Mouse (Mus musculus): ENCODE data around the gene Lgals12.

Lgals12 gene

DNA sequence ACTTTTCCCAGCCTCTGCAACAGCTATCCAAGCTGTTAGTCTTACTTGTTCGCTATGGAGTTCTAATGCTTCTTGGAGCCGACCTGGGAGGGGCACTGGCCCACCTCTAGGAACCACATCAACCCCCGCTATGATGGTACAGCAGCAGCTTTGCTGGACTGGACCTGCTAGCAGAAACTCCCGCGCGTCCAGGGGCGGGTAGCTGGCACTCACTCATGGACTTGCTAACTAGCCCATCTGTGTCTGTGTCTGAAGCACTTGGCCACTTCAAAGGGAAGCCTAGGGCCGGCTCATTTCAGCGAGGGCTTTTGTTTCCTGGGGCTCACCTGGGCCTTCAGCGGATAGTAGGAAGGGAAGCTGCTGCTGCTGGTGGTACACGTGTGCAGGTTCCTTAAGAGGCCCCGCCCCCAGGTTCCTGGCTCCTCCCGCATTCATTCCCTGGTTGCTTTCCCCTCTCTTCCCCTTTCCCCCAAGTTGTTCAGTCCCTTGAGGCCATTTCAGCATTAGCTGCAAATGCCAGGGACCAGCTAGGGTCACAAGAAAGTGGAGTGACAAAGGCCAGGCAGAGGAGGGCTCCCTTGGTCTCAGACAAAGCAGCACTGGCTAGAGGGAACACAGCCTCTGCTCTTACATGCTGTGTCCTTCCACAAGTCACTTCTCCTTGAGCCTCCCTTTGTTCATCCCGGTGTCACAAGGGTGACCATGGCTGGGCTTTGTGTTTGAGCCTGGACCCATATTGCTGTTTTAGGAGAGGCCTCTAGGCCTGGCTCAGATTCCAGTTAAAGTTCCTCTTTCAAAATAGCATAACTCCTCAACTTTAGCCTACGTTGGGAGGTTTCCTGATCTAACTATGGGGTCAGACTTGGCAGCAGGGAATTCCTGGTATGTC lies at the start of gene Lgals12:
Gene Lgals12, minus strand, starts transcription at position 393 of the 889 bp plus-strand sequence.
- peak; percentile 88 for DNase-seq

DNA sequence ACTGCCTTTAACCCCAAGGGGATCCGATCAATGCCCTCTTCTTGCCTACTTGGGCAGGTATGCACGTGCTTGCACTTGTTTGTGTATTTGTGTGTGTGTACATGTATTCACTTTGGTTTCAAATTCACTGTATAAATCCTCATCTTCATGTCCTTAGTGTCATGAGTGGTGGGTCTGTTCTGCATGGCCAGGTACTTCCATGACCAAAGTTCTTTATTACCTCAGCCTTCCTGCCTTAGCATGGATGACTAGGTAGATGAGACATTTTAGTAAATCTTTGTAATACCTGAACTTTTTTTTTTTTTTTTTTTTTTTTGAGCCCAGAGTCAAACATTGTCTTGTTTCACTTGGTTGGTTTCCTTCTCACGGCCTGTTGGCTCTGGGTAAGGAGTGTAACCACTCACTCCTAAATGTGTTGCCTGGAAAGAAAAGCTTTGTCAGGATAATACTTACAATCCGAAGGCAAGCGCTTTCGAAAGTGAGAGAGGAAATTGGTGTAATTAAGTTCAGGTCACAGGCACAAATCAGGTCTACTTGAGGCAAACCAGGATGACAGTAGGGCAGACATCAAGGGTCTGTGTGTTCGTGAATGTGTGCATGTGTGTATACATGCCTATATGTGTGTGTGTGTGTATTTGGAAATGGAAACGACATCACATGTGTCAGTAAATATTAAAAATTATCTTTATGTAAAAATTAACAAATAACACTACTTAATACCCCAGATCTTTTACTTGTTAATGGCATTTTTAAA lies 42.1 kb upstream of the Lgals12 start:
- DNase-seq, result no peak

DNA sequence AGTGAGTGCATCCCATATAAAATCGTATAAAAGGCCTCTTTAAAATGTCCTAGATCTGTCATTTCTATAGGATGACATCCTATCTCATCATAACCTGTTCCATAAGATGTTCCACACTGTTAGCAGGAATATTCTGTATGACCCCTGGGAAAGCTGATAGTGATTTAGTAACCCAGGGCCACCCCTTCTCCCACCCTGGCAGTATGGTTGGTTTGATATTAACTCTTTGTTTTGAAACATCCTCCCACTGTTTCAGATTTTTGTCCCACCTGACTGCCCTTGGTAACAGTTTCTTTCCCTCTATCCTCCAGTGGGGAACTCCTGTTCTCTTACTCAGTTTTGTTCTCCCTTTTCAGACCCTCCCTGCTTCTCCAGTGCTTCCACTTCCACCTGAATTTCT lies 26.8 kb upstream of the Lgals12 start:
- peak; percentile 50 for DNase-seq

GRCm38 (mm10) chr19:7633021-7633420 lies 26.0 kb upstream of the Lgals12 start:
- DNase-seq, result peak; percentile 13

- peak; percentile 82 for DNase-seq
Observed at GRCm38 (mm10) chr19:7617696-7618095, 10.7 kb upstream of the Lgals12 start.

GRCm38 (mm10) chr19:7617085-7617484 lies 10.1 kb upstream of the Lgals12 start:
- DNase-seq, result peak; percentile 64

DNA sequence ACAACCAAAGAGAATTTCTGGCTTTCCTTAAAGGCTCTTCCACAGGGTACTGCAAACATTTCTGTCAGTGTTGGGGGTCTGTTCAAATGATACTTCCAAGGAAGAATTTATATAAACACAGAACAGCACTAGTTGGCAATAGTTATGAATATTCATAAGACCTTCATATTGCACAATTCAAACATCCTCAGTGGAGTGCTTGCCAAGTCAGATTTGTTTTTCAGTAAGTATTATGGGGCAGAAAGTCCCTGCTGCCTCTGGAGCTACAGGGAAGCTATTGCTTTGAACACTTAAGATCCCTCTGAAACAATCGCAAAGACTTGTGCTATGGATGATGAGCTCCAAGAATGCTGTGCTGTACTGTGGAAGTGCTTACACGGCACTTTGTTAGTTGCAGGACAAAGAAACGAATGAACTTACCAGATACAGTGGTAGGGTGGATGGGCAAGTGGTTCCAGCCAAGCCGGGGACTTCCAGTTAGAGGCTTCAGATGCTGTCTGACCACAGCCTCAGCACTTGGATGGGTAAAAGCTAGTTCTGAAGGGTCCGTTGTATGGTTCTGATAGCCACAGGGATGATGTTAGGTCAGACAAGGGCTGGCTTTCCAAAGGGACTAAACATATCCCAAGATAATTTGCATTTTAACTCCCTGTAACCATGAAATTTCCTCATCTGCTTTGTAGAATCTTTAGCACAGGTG lies 9.4 kb upstream of the Lgals12 start:
- peak; percentile 72 for DNase-seq

DNA sequence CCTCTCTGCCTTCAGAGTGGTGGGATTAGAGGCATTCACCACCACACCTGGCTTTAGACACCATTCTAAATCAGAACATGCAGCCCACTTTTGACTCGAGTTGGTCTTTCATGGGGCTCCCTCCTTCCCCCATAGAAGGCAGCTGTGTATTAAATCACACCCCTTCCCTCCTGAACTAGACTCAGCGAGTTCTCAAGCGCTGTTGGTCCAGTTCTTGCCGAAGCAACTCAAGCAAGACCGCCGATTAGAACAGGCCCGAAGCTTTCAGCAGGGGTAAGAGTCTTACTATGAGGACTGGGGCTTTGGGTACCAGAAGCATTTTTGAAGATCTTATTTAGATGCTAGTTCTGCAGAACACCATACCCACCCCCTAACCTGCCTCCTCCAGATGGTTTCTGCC lies 6.2 kb upstream of the Lgals12 start:
- DNase-seq, result peak; percentile 88

DNA sequence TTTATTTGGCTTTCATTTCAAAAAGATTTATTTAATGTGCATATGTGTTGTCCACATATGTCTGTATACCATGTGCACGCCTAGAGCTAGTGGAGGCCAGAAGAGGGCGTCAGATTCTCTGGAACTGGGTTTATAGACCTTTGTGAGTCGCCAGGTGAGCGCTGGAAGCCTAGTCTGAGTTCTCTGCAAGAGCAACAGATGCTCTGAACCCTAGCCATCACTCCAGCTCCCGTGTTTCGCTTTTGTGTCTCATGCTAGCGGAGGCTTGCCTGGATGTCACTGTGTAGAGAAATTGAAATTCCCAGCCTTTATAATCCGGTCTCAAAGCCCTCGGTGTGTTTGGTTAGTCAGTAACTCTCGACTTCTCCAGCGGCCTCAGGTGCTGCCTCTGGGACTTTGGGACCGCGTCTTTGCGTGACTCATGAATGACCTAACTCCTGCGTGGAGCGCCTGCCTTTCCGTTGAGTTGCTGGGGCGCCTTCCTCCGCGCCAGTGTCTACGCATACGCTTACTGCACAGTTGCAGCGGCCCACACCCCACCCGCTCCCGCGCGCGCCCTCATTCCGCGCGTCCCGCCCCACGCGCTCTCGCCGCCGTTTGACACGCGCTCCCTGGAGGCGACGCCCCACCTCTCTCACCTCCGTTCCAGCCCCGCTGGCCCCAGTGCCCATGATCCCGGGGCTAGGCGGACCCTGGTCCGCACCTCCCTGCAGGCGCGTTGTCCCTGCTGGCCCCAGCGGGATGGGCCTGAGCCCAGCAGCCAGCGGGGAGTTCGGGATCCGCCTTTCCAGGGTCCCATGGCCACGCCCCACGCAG lies 5.2 kb upstream of the Lgals12 start, which contains the start of gene Hrasls5:
Gene Hrasls5, plus strand, starts transcription at position 600 of the 816 bp plus-strand sequence.
- peak; percentile 87 for DNase-seq

GRCm38 (mm10) chr19:7607690-7608201 lies 753 bp upstream of the Lgals12 start:
- peak; percentile 91 for DNase-seq

GRCm38 (mm10) chr19:7605930-7606783 lies 836 bp downstream of the Lgals12 start:
- peak; percentile 91 for DNase-seq

DNA sequence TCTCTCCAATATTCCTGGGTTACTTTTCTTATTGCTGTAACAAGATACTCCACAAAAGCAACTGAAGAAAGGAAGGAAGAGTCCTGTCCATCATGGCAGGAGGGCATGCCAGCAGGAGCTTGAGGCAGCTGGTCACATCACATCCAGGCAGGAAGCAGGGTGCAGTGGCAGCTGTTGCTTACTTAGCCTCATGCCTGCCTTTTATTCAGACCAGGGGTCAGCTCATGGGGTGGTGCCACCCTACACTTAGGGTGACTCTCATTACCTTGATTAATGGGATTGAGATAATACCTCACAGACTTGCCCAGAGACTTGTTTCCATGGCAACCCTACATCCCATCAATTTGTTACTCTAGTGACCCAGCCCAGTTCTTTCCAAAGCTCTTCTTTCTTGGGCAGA lies 2.0 kb downstream of the Lgals12 start:
- peak; percentile 62 for DNase-seq

DNA sequence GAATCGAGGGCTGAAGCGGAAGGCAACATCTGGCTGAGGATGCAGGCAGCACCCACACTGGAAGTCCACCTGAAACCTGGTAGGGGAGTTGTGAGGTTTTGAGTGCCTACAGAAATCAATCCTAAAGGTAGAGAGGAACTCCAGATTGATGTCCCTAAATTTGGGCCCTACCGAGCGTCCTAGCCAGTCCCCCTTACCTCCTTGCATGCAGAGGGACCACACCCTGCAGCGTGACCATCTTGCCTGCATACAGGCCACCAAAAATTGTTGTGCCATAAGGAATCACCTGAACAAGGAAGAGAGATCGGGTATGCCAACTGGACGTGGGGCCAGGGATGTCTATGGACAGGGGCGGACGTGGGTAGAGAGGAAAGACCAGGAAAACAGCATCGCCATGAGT lies 2.9 kb downstream of the Lgals12 start:
- peak; percentile 75 for DNase-seq

DNA sequence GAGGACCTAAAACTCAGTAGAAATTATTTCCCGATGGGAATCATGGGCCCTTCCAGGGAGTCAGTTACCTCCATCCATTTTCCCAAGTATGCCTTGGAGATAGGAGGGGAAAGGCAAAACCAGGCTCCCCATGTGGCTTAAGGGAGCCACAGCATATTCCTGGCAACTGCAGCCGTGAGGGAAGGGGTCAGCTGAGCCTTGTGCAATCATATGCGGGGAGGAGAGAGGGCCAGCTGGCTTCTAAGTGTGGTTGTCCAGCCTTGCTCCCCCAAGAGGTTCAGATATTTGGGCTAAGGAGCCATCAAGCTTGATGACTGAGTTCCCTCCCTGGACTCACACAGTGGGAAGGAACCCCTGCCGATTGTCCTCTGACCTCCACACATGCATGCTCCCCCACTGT lies 5.4 kb downstream of the Lgals12 start:
- peak; percentile 89 for DNase-seq

GRCm38 (mm10) chr19:7598481-7598880 lies 8.5 kb downstream of the Lgals12 start:
- peak; percentile 70 for DNase-seq

DNA sequence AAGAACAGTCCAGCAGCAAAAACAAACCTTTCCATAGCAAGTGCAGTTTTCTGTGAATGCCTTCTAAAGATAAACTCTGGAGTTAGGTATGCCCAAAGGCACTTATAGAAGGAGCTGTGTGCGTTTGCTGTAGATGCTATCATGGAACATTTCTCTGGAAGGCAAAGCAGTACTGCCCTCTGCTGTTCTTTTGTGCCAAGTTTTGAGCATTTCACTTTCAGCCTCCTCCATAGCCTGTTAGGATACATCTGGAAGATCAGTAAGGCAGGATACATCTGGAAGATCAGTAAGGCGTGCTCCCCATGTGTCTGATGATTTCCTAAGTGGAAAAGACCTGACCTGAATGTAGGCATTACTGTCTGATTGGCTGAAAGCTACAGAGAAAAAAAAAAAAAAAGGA lies 11.5 kb downstream of the Lgals12 start:
- DNase-seq, result peak; percentile 92

GRCm38 (mm10) chr19:7592018-7592417 lies 15.0 kb downstream of the Lgals12 start:
- DNase-seq, result peak; percentile 93

GRCm38 (mm10) chr19:7590795-7591194 lies 16.2 kb downstream of the Lgals12 start:
- DNase-seq, result no peak

- DNase-seq, result peak; percentile 90
Observed at GRCm38 (mm10) chr19:7585764-7586163, 21.2 kb downstream of the Lgals12 start.

DNA sequence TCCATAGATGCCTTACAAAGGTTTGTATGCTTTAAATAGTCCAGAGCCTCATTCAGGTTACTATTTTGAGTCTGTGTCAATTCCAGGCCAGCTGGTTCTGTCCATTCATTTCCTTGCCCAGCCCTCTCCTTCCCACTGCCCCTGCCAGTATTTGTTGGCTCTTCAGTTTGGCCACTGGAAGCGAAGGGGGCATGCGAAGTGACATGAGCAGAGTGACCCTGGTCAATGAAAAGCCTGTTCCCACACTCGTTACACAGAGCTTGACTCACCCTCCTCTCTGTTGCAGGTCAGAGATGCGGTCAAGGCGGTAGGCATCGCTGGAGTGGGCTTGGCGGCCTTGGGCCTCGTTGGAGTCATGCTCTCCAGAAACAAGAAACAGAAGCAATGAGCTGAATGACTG lies 21.7 kb downstream of the Lgals12 start:
- DNase-seq, result peak; percentile 95

- DNase-seq, result no peak
Observed at GRCm38 (mm10) chr19:7583599-7583998, 23.4 kb downstream of the Lgals12 start.

All from heart, adult 11 months (tissue).